Mouse (Mus musculus) 416B (cell line): ENCODE data around the gene Clcn1.

Experiments used
- DNase-seq: peaks from one replicate; pipeline ENCODE4 v3.0.0; 2011; ENCODE audit warnings: low read depth

Gene Clcn1

DNA sequence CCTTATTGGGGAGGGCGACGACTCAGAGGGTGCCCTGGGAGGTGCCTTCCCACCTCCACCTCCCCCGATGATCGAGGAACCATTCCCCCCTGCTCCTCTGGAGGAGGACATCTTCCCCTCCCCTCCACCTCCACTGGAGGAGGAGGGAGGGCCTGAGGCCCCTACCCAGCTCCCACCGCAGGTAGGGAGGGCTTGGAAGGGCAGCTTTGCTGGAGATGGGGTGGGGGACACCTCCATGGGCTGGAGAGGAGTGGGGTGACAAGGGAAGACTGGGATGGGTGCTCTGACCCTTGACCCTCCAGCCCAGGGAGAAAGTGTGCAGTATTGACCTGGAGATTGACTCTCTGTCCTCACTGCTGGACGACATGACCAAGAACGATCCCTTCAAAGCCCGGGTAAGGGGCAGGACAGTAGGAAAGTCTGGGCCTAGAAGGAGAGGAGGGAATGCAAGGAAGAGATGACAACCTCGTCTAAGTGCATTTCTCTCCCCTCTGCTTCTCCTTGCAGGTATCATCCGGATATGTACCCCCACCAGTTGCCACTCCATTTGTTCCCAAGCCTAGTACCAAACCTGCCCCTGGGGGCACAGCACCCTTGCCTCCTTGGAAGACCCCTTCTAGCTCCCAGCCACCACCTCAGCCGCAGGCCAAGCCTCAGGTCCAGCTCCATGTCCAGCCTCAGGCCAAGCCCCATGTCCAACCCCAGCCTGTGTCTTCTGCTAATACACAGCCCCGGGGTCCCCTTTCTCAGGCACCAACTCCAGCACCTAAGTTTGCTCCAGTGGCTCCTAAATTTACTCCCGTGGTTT lies 64.7 kb downstream of the Clcn1 start:
- no peak for DNase-seq

- DNase-seq = peak; percentile 40
These were observed 65.4 kb downstream of the Clcn1 start for GRCm38 (mm10) chr6:42351776-42352485.

DNA sequence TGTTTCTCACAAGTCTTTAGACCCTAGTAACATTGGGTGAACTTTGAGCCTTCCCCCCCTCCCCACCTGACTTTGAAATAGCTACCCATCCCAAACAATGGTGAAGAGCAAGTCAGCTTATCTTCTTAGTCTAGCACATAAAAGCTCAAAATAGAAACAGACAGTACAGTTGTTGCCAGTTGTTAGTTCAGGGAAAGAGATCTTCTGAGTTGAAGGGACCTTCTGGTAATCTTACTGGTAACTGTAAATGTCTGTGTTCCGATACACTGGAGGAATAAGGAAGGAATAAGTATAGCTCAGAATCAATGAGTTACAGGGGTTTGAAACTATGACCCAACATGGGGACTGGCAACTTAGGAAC lies 66.0 kb downstream of the Clcn1 start:
- no peak for DNase-seq

DNA sequence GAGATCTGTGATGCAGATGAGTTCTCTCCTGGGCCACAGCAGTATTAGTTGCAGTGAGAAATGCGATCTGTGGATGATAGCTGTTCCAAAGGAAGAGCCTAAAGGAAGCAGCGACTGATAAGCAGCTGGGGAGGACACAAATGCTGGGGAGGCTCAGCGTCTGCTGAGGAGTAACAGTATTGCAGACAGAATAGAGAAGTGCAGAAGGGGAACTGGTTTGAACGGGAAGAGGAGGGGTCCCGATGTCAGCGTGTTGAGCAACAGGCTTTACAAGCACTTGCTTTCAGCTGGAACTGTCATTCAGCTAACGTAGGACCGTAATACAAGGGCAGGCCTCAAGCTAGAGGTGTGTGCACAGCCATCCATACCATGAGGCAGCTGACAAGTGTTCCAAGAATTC lies 66.7 kb downstream of the Clcn1 start:
- peak; percentile 95 for DNase-seq

DNA sequence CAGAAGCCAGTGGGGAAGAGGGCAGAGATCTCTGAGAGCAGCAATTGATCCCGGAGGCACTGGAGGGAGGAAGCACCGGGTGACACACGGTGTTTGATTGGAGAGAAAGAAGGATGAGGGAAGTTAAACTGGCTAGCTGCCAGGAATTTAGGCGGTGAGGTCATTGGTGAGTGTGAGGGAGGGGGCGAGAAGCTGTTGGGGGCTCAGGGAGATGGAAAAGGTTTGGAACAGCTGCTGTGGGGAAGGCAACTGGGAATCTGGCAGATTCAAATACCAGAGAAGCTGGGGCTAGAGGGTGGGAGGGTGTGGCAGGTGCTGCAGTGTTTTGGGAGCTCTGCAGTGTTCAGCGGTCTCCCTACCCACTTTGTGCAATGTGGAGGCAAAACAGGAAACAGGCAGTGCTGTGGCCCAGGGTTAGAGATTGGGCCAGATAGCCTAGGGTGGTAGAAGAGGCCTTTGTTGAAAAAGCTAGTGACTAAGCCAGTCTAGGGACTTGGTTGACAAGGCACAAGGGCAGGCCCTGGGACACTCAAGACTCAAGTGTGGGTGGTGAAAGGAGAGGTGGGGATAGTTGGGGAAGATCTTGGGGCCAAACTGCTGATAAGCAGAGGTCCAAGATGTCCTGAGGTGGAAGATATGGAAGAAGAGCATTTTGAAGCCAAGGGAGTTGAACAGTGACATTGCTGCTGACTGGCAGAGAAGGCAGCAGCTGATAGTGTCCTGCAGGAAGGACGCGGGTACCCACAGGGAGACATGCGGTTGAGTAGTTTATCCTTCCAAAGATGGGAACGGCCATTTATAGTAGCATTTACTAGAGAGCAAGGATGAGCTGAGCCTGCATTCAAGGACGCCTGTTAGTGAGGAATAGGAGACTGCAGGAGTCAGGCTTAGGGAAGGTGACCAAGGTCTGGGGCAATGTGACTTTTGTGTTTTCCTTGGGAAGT lies 67.9 kb downstream of the Clcn1 start:
- peak; percentile 97 for DNase-seq

GRCm38 (mm10) chr6:42355366-42355765 lies 68.9 kb downstream of the Clcn1 start:
- DNase-seq = no peak

DNA sequence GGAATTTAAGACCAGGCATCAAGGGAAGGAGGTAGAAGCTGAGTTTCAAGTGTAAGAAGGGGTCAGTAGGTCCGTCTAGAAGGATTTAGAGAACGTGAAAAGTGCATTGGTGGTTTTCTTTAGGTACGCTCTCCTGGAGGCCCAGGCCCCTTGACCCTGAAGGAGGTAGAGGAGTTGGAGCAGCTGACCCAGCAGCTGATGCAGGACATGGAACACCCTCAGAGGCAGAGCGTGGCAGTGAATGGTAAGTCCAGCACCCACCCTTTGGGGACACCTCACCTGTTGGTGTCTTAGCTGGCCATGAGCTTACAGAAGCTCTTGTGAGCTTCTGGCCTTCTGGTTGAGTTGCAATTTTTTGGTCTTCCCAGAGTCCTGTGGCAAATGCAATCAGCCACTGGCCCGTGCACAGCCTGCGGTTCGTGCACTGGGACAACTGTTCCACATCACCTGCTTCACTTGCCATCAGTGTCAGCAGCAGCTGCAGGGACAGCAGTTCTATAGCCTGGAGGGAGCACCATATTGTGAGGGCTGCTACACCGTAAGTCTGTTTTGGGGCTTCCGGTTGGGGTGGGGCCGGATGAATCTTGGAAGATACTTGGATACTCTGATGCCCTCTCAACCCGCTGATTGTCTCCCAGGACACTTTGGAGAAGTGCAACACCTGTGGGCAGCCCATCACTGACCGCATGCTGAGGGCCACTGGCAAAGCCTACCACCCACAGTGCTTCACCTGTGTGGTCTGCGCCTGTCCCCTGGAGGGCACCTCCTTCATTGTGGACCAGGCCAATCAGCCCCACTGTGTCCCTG lies 69.5 kb downstream of the Clcn1 start:
- DNase-seq = no peak

- no peak for DNase-seq
These were observed 70.4 kb downstream of the Clcn1 start for GRCm38 (mm10) chr6:42356913-42357312.

GRCm38 (mm10) chr6:42357901-42358300 lies 71.4 kb downstream of the Clcn1 start:
- no peak for DNase-seq

DNA sequence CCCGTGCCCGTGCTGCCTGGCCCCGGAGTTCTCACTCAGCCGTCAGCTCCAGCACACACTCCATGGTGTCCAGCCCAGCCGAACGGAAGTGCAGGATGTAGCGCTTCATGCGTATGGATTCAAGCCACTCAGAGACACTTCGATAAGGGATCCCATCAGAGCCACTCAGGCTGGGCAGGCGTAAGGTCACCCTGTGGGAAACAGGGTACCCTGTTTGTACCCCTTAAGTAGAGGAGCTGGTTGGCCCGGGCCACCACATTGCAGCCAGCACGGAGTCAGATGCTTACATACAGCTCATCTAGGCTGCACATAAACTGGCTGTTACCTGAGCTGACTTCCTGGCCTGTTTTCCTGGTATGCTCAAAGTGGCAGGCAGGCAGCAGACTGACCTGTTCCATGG lies 72.4 kb downstream of the Clcn1 start:
- DNase-seq = no peak

GRCm38 (mm10) chr6:42359364-42360147 lies 73.1 kb downstream of the Clcn1 start:
- no peak for DNase-seq

DNA sequence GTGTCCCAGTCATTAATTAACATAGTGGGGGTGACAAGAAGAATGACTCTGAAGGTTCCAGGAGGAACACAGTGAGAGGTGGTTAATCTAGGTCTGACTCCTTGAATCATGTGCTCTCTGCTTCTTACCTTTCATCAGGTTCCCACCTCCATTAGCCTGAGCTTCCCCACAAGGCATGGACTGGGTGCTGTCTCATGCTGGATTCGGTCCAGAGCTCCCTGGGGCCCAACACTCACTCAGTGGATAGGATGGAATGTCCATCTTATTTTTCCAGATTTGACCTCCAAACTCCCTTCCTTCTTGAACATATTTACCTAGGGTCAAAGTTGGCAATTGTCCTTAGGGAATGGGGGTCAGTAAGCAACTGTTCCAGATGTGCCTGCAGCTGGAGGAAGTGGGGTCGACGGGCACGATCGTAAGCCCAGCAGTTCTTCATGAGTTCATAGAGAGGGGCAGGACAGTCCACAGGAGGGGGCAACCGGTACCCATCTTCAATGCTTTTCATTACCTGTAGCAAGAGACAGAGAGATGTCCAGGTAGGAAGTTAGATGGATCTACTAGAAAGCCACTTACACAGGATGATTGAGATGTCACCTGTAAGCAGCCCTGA lies 73.9 kb downstream of the Clcn1 start:
- DNase-seq = no peak

DNA sequence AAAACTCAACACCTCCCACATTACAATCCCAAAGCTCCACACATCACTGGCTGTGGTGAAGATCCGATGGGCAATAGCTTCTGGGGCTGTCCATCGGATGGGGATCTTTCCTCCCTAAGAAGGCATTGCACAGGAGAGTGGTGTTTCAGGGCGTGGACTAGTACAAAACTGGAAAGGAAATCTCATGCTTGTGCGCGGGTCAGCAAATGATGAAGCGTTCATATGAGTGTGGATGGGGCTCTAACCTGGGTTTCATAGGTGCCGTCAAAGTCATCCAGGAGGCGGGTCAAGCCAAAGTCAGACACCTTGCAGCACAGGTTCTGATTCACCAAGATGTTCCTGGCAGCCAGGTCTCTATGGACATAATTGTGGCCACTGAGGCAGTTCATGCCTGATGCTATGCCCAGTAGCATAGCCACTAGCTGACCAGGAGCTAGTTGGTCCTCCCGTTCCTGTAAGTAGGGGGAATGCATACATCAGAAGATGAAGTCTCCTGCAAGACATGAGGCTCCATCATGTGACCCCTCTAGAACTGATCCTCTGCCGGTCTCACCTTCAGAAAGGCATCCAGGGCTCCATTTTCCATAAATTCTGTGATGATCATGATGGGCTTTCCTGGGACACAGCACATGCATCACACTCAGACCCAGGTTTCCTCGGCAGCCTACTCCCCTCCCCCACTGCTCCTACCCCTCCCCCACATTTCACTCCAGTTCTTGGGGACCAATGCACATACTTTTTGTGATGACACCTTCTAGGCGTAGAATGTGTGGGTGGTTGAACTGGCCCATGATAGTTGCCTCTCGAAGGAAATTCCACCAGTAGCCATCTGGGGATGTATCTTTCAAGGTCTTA lies 74.8 kb downstream of the Clcn1 start:
- DNase-seq = no peak

DNA sequence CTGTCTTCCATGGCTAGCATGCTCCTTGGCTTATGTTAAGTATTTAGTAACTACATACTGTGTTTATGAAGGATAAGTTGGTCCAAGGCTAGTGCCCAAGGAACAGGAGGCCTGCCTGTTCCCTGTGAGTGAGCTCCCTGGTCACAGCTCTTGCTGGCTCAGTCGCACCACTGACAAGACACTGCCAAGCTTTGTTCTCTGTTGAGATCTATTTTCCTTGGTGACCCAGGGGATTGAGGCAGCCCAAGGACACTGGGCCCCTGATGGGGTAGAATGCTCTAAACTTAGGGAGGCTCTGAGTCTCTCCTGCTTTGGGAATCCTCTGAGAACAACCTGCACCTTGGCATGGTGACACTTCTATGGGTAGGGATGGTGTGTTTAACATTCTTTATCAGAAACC lies 75.6 kb downstream of the Clcn1 start:
- no peak for DNase-seq

- no peak for DNase-seq
These were observed 76.0 kb downstream of the Clcn1 start for GRCm38 (mm10) chr6:42362497-42362896.

GRCm38 (mm10) chr6:42362974-42363373 lies 76.5 kb downstream of the Clcn1 start:
- DNase-seq = peak; percentile 40

GRCm38 (mm10) chr6:42364066-42364465 lies 77.6 kb downstream of the Clcn1 start:
- no peak for DNase-seq

DNA sequence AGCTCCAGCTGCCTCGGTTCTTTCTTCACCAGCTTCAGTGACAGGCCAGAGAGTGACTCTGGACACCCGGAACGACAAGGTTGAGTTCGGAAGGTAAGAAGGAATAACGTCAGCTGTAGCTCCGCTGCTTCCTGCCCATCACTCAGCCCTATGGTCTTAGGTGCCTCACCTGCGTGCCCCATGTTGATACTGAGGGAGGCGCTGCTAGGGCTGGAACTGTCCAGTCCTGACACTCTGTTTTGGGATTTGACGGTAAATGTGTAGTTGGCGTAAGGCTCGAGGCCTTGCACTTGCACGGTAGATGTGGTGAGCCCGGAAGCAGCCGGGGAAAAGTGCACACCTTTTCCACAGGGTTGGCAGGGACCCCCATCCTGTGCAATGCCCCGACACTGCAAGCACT lies 78.1 kb downstream of the Clcn1 start:
- DNase-seq = no peak

DNA sequence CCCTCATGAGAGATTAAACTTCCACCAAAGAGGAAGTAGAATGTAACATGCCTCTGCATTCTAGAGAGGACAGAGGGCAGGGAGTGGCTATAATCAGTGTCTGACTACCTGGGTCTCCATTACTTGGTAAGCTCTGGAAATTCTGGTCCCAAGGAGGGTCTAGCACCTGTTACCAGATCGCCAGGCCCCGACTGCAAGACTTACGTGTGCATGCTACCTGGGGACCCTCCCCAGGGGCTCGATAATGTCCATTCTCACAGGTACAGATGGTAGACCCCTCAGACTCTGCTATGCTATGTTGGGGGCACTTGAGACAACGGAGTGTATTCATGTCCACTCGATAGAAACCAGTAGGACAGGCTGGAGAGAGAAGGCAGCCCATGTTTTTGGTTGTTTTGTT lies 78.7 kb downstream of the Clcn1 start:
- DNase-seq = no peak
